Mouse (Mus musculus): ENCODE measurements at regions not wholly inside any gene's neighbourhood (a gene's known extent, or its start where the extent isn't known, plus 50 kb on each side); places are given as distances from the start of the nearest gene placed in this dataset.

DNA sequence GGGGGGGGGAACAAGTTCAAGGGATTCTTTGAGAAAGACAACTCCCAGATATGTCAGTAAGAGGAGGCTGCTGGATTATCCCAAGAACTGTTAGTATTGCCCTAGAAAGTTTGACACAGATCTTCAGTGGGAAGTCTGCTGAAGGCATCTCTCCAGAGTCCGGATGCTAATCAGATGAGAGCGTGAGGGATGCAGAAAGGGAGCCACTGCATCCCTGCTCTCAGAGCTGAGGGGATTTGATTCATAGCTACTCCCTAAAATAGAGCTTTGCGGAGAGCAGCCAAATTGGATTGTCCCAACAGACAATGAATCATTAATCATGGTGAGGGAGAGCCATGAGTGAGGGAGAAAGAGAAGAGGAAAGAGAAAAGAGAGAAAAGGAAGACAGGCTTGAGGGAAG is 408.2 kb downstream of the Pdcd6ip start:
- DNase-seq (ENCODE audit: low spot score) = no peak

DNA sequence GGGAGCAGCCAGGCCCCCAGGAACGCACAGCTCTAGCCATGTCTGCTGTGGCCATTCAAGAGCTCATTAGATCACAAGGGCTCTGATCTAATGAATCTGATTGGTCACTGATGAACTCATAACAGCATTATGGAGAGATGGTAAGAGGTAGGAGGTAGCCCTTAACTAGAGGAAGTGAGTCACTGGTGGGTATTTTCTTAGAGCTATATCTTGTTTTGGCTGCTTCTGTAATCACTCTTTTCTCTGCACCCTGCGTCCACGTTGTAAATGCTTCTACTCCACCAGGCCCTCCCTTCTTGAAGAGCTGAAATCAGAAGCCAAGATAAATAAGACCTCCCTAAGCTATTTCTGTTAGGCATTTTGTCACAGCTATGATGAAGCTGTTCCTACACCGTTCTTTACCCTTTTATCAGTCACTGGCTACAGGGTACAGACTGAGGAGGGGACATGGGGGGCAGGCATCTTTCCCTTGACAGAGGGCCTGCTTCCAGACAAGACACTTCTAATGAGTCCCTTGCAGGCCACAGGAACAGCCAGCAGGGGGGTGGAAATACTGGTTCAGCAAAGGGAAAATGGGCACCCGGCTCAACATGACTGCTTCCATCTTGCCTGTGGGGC is 412.1 kb downstream of the Pdcd6ip start:
- DNase-seq (ENCODE audit: low spot score) = no peak

DNA sequence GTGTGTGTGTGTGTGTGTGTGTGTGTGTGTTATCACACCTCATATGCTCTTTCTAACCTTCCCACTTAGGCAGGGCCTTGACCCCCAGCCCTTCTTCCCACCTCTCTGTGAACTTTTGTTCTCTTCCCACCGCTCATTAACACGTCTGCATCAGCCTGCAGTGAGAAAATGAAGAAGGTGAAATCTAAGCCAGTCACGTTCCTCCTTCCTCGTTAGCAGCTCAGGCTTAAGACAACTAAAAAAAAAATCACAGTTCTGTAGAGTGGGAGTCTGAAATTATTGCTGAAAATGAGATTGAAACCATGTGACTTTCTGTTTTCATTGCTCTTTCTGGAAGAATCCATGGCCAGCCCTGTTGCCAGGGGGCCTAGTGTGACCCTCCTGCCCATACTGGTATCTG is 420.7 kb downstream of the Pdcd6ip start:
- DNase-seq (ENCODE audit: low spot score) = no peak

GRCm38 (mm10) chr9:113283244-113283643 is 424.8 kb downstream of the Pdcd6ip start:
- no peak for DNase-seq (ENCODE audit: low spot score)

GRCm38 (mm10) chr9:113270595-113270994 is 437.5 kb downstream of the Pdcd6ip start:
- no peak for DNase-seq (ENCODE audit: low spot score)

- DNase-seq (ENCODE audit: low spot score) = no peak
Observed at GRCm38 (mm10) chr9:113267696-113268095, 440.4 kb downstream of the Pdcd6ip start.

- no peak for DNase-seq (ENCODE audit: low spot score)
Observed at GRCm38 (mm10) chr9:113263636-113264035, 444.4 kb downstream of the Pdcd6ip start.

- no peak for DNase-seq (ENCODE audit: low spot score)
Observed at GRCm38 (mm10) chr9:113260296-113260695, 447.8 kb downstream of the Pdcd6ip start.

GRCm38 (mm10) chr9:113258556-113258955 is 449.5 kb downstream of the Pdcd6ip start:
- DNase-seq (ENCODE audit: low spot score) = no peak

- no peak for DNase-seq (ENCODE audit: low spot score)
Observed at GRCm38 (mm10) chr9:113248703-113249274, 459.3 kb downstream of the Pdcd6ip start.

GRCm38 (mm10) chr9:113247950-113248349 is 460.1 kb downstream of the Pdcd6ip start:
- no peak for DNase-seq (ENCODE audit: low spot score)

DNA sequence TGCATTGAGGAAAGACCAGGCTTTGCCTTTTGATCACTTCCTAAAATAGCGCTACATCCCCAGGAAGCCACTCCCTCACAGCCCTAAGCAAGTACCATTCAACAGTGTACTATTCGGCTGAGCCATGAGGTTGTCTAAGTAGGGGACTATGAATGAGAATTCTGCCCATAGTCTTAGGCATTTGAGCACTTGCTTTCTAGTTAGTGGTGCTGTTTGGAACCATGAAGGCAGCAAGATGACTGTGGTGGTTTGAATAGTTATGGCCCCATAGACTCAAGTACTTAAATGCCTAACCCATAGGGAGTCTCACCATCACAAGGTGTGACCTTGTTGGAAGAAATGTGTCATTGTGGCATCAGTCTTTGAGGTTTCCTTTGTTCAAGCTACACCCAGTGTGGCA is 464.2 kb downstream of the Pdcd6ip start:
- no peak for DNase-seq (ENCODE audit: low spot score)

GRCm38 (mm10) chr9:113233370-113233769 is 474.7 kb downstream of the Pdcd6ip start:
- DNase-seq (ENCODE audit: low spot score) = no peak

DNA sequence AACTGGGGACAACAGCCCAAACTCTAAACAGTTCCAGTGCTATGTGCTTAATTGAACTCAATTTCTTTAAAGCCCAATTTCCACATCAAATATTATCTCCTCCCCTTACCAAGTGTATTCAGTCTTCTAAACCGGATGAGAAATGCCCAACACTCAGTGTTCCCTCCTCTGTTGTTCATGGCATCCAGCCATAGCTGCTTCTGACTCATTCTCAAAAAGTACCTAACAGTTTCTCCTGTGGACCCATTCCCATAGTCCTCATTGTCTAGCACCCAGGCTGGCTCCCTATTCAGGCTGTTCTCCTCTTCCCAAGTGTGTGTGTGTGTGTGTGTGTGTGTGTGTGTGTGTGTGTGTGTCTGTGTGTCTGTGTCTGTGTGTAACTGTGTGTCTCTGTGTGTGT is 478.7 kb downstream of the Pdcd6ip start:
- no peak for DNase-seq (ENCODE audit: low spot score)

GRCm38 (mm10) chr9:113213930-113214329 is 494.1 kb downstream of the Pdcd6ip start:
- no peak for DNase-seq (ENCODE audit: low spot score)

DNA sequence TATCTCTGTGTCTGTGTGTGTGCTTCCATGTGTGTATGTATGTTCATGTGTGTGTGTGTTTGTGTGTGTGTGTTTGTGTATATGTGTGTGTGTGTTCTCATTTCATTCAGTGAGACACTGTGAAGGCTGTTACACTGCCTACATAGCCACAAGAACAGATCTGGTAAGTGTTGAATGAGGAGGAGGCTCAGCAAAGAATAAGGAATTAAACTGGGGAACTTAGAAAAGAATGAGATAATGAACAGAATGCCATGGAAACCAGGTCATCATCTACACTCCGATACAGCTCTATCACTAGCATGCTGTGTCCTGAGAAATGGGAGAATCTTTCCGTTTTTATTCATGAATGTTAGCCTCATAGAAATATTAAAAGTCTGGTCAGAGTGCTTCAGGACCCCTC is 495.7 kb downstream of the Pdcd6ip start:
- DNase-seq (ENCODE audit: low spot score) = no peak

GRCm38 (mm10) chr9:113208181-113208580 is 499.9 kb downstream of the Pdcd6ip start:
- DNase-seq (ENCODE audit: low spot score) = no peak

DNA sequence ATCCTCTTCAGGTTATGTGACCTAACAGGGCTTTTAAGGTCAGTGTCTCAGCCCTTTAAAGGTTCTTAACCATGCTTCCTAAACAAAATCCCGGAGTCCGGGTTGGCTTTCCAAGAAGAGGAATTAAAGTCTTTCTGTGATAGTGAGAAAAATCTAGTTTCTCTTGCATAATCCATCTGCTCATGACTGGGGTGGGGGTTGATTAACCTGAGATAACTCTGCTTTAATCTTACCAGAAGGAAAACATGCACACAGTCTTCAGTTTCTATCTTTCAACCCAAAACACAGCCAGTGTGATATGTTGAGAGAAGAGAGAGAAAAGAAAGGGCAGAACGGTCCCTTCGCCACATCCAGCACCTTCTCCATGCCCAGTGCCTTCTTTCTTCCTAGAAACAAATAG is 508.8 kb downstream of the Pdcd6ip start:
- no peak for DNase-seq (ENCODE audit: low spot score)

DNA sequence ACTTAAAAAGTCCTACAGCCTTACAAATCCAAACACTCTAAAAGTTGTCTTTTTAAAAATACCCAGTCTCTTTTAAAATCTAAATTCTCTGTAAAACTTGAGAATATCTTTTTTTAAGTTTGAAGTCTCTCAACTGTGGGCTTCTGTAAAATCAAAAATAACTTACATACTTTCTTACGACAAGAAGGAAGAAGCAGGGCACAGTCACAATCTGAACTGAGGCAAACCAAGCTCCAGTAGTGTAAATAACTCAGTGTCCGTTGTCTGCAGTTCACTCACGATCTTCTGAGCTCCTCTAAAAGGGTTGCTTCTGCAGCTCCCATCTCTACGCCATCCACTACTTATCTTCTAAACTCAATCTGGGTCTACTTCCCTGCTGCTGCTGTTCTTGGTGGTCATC is 512.5 kb downstream of the Pdcd6ip start:
- no peak for DNase-seq (ENCODE audit: low spot score)

GRCm38 (mm10) chr9:113192773-113193172 is 515.3 kb downstream of the Pdcd6ip start:
- DNase-seq (ENCODE audit: low spot score) = no peak

- no peak for DNase-seq (ENCODE audit: low spot score)
Observed at GRCm38 (mm10) chr9:113191163-113191562, 516.9 kb downstream of the Pdcd6ip start.

GRCm38 (mm10) chr9:113181182-113181581 is 526.9 kb downstream of the Pdcd6ip start:
- DNase-seq (ENCODE audit: low spot score) = no peak

DNA sequence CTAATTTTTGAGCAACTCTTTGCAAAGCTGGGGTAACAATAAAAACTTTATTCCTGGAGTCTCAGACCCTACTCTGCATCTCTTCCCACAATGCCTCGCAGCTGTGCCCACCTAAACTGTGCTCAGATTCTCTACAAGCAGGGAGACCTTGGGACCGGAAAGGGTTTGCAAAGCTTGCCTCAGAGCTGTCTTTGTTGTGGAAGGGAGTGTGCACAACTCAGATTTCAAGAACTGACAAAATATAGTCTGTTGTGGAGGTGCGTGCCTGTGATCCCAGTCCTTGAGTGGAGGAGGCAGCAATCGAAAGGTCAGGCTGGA is 530.2 kb downstream of the Pdcd6ip start:
- DNase-seq (ENCODE audit: low spot score) = no peak

DNA sequence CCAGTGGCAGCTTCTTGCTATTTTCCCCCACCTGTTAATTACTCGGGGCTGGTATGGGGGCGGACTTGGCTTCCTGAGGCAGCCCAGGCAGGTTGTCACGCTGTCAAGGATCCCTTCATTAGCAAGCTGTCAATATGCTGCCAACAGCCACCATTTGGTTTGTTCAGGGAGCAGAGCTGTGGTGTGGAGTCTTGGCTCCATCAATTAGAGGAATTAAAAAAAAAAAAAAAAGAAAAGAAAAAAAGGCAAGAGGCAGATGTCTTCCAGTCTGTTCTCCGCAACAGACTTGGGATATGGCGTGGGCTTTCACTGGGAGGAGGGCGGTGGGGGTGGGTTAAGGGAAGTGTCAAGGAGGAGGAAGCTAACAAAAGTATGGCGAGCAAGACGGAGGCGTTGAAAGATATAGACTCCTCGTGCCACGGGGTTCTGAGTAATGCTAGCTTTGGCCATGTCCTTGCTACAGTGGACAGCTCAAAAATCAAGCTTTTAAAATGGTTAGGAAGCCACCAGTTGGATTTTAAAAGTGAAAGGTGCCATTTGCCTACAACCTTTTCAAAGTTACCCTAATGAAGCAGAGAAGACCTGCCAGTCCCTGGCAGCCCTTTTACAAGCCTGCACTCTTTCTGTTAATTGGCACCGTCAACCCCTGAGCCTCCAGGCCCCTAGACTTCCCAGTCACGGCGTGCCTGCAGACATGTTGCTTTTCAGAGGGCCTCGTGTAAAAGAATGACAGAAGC is 530.7 kb downstream of the Pdcd6ip start:
- DNase-seq (ENCODE audit: low spot score) = no peak
